Mouse (Mus musculus) 3134 (cell line): ENCODE measurements around the gene Pdzk1.

ENCODE experiments used
- DNase-seq: peaks from one replicate; pipeline ENCODE4 v3.0.0-alpha.2; 2011; ENCODE audit warnings: low spot score; ENCODE audit not compliant: insufficient read length; ENCODE audit errors: extremely low read depth

Gene Pdzk1

DNA sequence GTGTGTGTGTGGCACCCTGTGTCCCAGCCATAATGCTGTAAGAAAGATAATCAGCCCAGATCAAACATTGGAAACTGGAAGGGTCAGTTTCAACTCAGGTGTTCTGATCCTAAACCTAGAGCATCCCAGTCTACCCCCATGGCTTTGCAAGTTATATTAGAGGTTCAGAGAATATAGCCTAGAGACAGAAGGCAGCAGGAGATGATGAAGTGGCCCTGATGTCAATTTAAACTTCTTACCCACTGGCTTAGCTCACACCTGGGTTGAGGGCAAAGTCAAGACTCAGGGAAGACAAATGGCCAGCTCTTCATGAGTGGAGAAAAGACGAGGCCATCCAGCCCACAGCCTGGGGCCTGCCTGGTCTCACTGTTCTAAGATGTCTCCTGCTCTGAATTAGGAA, at the start of gene Pdzk1, which contains the start of gene Cd160:
Pdzk1 (plus strand) TSS at position 301 of the 400 bp plus-strand sequence.
Cd160 (minus strand) TSS at position 368 of the 400 bp plus-strand sequence.
- no peak for DNase-seq

DNA sequence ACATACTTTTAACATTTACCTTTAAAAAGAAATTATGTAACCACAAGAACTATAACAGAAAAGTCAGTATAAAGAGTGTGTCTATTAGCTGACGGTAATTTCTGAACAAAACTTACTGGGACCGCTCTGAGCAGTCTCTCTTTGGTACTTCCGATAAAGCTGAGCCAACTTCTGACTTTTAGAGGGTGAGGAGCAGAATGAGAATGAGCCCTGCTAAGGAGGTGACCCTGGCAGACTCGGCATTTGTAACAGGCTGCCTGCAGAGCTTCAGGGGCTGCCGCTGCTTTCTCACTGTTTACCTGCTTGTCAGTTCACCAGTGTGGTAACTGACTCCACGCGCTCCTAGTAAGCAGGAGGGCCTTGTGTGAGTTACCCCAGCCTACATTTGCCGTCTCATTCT, 46.8 kb upstream of the Pdzk1 start:
- DNase-seq, result no peak

GRCm38 (mm10) chr3:96787784-96788183, 41.3 kb upstream of the Pdzk1 start:
- DNase-seq, result no peak

GRCm38 (mm10) chr3:96788506-96788905, 40.6 kb upstream of the Pdzk1 start:
- DNase-seq, result no peak

DNA sequence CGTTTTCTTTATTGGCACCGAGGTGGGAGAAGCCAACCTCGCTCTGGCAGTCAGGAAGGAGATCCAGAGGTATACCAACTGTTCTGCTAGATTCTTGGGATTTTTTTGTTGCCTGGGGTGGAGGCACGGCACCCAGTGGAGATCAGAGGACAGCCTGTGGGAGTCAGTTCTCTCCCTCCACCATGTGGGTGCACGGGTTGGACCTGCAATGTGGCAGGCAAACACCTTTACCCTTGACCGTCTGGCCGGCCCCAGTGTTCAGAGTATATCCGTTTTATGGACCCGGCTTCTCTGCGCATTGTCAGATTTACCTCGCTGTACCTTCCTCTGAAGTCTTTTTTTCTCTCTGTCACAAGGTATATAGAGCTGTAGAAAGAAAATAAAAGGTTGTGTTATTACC, 28.8 kb upstream of the Pdzk1 start:
- no peak for DNase-seq

DNA sequence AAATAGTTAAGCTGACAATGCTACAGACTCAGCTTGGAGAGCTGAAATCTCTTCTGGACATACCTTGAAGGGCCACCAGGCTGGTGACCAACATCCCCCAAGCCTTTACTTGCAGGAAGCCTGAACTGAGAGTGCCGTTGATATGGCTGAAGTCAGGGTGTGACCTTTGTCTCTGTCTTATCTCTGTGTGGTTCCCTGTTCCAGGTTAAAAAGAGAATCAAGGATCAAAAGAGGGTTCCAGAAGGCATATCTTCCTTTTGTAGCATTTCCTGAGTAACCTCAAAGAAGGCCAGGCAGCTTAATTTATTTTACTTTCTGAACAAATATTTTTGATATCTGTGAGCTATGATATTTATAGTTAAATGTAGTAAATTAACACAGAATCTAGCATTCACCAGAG, 26.9 kb upstream of the Pdzk1 start:
- DNase-seq, result no peak

DNA sequence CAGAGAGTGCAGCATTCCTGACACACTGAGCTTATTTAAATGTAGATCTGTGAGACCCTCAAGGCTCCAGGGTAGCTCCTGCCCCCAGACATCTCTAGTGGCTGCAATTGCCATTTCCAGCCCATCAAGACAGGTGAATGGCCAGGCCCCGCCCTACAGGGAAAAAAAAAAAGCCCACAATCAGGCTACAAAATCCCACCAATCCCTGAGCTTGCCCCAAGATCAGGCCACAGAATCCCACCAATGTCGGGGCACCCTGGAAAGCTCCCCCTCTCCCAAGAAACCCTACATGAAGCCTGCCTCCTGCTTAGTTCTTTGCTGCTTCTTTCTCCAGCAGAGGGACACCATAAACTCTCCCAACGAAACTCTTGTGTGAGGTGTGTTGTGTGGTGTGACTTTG, 20.9 kb upstream of the Pdzk1 start:
- DNase-seq, result no peak

DNA sequence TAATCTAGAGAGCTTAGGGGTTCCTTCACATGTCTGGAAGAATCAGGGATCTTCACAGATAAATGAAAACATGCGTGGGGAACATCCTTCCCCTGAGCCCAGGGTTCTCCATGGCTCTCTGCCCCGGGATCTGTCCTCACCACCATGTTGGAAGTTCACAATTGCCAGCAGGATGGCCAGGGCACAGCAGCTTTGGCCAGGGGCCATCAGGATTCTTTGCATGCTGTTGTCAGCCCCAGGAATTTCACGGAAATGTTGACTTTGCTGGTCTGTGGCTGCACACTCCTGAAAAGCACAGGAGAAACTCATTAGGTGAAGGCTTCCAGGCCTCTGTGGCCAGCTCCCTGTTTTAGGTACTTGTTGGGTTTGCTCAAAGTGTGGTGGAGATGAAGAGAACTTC, 20.4 kb upstream of the Pdzk1 start:
- DNase-seq, result peak; percentile 39

DNA sequence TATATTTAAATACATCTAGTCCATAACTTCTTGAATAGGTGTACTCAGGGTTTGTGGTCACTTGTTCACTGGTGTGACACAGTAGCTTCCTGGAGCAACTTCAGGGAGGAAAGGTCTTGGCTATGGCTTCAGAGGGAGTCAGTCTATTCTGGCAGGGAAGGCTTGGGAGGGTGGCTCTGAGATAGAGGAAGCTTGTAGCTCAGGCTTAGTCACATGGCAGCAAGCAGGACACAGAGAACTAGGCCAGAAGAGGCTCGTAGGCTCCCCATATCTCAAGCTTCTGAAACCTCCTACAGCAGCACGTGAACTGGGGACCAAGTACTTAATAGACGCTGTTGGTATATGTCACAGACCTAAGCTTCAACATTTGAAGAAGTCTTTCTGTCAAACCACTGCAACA, 17.9 kb upstream of the Pdzk1 start:
- no peak for DNase-seq

- DNase-seq, result peak; percentile 45
Measured at GRCm38 (mm10) chr3:96812395-96813091, 16.5 kb upstream of the Pdzk1 start.

GRCm38 (mm10) chr3:96813106-96813505, 16.0 kb upstream of the Pdzk1 start:
- DNase-seq, result peak; percentile 39

GRCm38 (mm10) chr3:96813591-96814244, 15.4 kb upstream of the Pdzk1 start:
- peak; percentile 32 for DNase-seq

DNA sequence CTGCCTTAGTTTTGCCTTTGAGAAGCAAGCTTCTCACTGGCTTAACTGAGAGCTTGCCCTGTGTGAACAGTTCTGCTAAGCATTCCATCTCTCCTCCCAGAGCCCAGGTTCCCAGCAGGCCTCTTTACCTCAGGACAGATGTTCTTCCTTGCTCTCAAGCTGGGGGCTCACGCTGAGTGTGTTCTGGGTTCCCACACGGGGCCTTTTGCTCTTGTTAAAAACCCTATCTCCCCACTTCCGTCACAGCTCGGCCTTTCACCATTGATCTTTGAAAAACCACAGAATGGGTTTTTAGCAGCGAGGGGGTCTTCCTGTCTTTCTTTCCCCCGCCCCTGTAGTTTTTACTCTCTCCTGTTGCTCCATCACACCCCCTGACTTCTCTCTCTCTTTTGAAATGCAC, 14.7 kb upstream of the Pdzk1 start:
- DNase-seq, result no peak

GRCm38 (mm10) chr3:96820116-96820915, 8.8 kb upstream of the Pdzk1 start:
- no peak for DNase-seq

- DNase-seq, result no peak
Measured at GRCm38 (mm10) chr3:96821581-96821980, 7.5 kb upstream of the Pdzk1 start.

- no peak for DNase-seq
Measured at GRCm38 (mm10) chr3:96823701-96824100, 5.4 kb upstream of the Pdzk1 start.

GRCm38 (mm10) chr3:96824614-96825013, 4.5 kb upstream of the Pdzk1 start:
- DNase-seq, result no peak

GRCm38 (mm10) chr3:96825261-96825660, 3.8 kb upstream of the Pdzk1 start:
- DNase-seq, result no peak

DNA sequence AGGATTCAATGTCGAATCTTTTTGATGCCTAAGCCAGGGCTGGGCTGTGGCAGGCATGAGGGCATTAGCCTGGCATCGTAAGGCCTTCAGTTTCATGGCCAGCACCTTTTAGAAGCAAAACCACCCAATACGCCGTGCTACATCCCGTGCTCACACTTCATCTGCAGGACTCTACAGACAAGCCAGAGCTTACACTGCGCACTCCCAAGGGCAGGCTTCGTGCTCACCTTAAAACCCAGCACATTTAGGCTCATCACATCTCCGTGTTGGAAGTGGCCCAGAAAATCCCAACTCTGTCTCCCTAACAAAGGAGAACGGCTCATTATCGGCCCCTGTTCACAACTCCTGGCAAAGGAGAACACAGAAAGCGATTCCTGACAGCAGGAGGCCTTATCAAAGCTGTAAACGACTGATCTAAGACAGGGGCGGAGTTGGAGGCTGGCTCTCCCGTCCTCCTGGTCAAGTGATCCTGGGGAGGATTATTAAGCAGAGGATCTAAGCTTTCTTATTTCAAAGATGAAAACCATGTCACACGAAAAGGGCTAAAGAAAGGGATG, 698 bp upstream of the Pdzk1 start:
- no peak for DNase-seq

- no peak for DNase-seq
Measured at GRCm38 (mm10) chr3:96829856-96830255, 772 bp downstream of the Pdzk1 start.

GRCm38 (mm10) chr3:96832930-96833329, 3.8 kb downstream of the Pdzk1 start:
- DNase-seq, result no peak
